Mouse (Mus musculus): ENCODE measurements around the gene Myg1. TPM values are rescaled to one million over a fixed set of nuclear protein-coding genes. Genes with fewer than 3 reads are reported as not detected.

Gene Myg1
- total RNA-seq, 2 experiments from 2014 or later = 29.7 to 39.0 TPM

DNA sequence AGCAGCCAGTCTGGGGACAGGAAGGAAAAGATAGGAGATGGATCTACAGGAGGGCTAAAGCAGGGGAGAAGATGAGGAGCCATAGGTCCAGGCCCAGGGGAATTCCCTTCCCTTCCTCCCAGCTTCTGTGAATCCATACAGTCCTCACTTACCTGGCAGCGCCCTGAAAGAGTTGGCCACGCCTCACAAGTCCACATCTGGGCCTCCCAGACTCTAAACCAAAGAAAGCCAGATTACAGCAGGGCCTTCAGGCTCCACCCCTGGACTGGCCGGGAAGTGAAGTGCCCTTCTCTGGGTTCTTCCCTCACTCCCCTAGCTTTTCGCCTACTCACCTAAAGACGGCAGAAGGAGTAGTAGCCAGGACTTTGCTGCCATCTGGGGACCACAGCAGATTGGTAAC, 8.1 kb downstream of the Myg1 start:
- no peak for ATAC-seq (replicated peaks; ENCODE audit: low FRiP score, poor library complexity, severe bottlenecking)

DNA sequence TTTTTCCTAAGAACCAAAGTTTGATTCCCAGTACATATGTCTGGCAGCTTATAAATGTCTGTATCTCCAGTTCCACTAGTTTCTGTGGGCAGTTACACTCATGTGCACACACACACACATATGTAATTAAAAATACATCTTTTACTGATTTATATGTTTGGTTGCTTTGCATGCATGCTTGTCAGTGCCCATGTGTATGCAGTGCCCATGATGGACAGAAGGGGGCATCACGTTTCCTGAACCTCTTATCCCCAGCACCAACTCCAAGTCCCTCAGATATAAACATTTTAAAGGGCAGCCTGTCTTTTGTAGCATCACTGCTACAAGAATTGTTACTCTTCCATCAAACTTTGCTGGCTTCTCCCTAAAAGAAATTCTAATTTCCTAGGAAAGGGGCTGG, 10.1 kb downstream of the Myg1 start:
- ATAC-seq (replicated peaks; ENCODE audit: low FRiP score, poor library complexity, severe bottlenecking) = 0 out of 2 replicates have a peak, but pooled peaks have one; percentile 50

DNA sequence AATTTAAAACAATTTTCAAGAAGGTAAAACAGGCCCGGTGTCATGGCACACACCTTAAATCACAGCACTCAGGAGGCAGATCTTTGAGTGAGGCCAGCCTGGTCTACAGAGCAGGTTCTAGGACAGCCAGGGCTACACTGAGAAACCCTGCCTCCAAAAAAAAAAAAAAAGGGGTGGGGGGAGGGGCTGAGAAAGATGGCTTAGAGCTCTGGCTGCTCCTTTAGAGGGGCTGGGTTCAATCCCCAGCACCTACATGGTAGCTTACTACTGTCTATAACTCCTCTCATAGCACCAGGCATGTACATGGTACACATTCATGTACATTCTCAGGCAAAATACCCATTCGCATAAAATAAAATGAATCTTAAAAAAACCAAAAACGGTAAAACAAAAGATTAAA, 13.0 kb downstream of the Myg1 start:
- no peak for ATAC-seq (replicated peaks; ENCODE audit: low FRiP score, poor library complexity, severe bottlenecking)

DNA sequence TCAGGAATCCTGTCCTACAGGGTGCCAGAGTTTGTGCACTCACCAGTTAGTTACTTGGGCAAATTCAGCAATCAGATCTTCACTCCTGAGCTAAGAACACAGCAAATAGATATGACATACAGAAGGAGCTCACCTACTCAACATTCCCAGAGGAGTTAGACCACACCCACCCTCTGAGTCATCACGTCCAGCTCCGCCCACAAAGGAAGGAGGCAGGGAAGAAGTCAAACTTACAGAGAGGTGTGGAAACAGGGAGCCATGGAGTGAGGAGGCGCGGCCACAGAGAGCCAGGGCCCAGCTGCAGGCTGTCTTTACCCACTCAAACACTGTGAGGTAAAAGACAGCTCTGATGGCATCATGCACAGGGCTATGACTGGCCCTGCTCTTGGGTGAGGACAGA, 14.9 kb downstream of the Myg1 start:
- ATAC-seq (replicated peaks; ENCODE audit: low FRiP score, poor library complexity, severe bottlenecking) = no peak

DNA sequence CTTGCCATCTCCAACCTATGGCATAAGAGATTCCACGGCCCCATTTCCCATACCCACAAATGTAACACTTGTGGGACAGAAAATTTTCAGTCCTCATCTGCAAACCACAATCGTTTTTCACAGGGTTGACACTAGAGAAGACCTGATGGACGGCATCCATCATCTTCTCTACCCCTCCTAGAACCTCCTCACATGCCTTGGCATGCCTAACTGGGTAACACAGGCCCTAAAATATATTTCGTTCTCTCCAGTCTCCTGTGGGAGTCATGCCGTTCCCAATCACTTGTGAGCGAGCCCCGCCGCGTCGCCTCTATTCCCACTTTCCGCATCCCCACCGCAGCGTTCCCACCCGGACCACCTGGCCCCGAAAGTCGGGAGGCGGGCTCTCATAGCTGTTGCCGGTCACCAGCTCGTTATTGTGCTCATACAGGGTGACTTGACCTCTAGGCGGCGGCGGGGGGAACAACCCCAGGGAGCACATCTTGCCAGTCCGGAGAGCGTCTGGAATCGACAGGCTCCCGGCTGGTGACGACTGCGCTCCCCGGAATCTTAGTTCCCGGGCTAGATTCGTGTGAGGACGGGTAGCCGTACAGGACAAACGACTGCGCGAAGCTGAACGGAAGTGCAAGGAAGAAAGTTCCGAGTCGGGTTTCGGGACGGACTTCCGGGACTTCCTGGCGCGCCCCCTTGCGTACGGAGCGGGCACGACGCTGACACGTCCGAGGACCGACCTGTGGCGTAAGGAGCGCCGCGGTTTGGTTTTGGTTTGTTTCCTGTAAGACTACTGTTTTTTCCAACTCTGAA, 18.8 kb downstream of the Myg1 start, which contains the start of gene Aaas:
Gene Aaas (minus strand): TSS at position 634 of the 804 bp plus-strand sequence.
- ATAC-seq (replicated peaks; ENCODE audit: low FRiP score, poor library complexity, severe bottlenecking) = peak; percentile 92

DNA sequence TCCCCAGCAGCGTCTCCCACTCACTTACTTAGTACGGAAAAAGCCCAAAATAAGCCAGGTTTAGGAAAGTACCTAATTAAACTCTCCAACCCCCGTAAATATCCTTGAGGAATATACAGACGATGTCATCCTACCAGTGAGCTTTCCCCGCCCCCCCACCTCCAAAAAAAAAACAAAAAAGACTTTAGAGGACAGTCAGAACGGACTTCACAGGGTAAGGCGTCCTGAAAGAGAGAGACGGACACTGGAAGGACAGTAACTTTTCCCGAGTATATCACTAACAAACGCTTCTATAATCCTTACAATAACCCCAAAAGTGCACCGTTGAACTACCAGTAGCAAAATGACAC, 19.4 kb downstream of the Myg1 start:
- peak; percentile 40 for ATAC-seq (replicated peaks; ENCODE audit: low FRiP score, poor library complexity, severe bottlenecking)

DNA sequence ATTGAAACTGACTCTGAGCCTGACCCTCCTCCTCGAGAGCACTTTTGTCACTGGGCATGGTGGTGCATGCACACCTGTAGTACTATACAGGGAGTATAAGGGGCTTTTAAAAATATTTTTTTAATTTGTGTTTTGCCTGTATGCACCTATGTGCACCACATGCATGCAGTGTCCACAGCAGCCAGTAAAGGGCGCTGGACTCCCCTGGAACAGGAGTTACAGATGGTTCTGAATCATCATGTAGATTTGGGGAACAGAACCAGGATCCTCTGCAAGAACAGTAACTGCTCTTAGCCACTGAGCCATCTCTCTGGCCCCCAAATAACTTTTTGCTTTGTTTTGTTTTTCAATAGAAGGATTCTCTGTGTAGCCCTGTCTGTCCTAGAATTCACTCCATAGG, 20.7 kb downstream of the Myg1 start:
- no peak for ATAC-seq (replicated peaks; ENCODE audit: low FRiP score, poor library complexity, severe bottlenecking)

DNA sequence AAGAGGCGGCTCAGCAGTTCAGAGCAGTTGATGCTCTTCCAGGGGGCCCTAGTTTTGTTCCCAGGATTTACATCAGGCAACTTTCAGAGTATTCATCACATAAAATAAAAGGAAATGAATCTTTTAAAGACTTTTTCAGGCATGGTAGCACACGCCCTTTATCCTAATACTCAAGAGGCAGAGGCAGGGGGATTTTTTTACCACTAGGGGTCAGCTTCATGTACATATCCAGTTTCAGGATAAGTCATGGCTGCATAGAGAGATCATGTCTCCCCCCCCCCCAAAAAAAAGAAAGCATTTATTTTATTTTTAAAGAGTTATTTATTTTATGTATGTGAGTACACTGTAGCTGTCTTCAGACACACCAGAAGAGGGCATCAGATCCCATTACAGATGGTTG, 22.5 kb downstream of the Myg1 start:
- no peak for ATAC-seq (replicated peaks; ENCODE audit: low FRiP score, poor library complexity, severe bottlenecking)

DNA sequence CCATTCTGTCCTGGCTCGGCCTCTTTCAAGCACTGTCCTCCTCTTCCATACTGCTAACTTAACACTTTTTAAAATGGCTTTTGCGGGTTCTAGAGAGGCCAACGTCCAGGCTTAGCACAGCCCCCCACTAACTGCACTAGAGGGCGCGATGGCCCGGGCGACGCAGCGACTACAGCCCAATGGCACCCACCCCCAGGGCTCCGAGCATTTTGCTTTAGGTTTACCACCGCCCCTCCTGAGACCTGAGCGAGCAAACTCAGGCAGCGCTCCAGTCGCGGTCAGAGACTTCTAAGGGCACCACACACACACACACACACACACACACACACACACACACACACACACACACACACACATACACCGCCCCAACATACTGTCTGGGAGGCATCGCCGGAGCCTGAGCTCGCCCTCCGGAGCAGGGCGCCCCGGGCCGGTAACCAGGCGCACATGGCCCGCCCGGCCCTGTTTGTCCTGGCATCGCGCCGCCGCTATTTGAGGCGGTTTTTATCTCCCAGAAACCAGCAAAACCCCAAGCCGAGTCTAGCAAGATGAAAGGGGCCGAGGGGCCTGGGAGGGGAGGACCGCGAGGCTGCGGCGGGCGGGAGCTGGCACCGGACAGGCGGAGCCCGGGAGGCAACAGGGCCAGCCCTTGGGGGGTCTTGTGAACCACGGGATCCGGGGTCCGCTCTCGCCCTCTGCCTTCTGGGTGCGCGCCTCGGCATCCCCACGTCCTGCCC, 23.8 kb downstream of the Myg1 start:
- ATAC-seq (replicated peaks; ENCODE audit: low FRiP score, poor library complexity, severe bottlenecking) = no peak

DNA sequence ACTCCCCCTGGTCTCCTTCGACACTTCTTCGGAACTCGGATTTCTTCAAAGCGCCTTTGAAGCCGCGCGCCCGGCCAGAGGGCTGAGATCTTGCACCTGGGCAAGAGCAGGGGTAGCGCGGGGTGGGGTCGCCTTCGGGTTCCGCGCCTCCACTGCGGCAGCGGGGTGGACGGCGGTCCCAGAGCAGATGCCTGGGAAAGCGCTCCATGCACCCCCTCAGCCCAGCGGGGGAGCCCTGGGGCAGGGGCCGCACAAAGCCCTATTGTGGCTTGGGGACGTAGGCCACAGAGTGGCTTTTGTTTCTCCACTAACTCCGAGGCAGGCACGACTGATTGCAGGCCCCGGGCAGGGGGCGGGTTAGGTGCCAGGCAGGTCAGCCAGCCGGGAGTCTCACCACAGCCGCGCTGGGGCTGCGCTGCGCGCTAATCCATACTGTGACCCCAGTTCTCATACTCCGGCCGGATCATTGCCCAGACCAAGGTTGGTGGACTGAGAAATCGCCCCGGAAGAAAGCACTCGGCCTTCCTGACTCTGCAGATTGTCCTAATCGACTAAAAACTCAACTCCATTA, 24.4 kb downstream of the Myg1 start:
- no peak for ATAC-seq (replicated peaks; ENCODE audit: low FRiP score, poor library complexity, severe bottlenecking)

DNA sequence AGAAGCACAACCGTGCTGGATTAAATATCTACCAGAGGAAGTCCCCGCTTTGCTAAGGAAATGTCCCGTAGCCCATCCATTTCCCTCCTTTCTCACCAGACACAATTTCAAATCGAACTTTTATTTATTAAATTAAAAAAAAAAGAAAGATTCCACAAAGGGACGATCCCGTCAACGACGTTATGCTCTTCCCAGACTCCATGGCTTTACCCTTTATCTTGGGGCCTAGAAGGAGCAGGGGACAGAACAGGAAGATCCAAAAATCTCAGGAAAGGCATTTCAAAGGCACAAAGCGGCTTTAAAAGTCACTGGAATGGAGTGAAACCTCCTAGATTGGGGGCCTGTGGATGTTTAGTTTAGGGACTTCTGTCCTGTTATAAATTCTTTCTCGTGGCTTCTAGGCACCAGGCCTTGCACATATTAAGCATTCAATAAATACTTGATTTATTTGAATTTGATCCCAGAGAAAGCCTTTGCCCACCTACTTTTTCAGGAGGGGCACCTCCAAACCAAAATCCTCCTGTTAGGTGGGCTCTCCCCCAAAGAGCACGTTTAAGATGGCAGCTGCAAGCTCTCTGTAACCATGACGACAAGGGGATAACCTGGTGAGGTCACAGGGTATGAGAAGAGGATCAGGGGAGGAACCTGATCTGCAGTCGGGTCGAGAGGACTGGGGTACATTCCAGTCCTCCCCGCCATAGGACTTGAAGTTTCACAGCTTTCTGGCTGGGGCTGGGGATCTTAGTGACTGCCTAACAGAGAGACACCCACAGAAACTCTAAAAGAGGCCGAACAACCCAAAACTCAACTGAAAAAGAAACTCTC, 25.2 kb downstream of the Myg1 start:
- no peak for ATAC-seq (replicated peaks; ENCODE audit: low FRiP score, poor library complexity, severe bottlenecking)

DNA sequence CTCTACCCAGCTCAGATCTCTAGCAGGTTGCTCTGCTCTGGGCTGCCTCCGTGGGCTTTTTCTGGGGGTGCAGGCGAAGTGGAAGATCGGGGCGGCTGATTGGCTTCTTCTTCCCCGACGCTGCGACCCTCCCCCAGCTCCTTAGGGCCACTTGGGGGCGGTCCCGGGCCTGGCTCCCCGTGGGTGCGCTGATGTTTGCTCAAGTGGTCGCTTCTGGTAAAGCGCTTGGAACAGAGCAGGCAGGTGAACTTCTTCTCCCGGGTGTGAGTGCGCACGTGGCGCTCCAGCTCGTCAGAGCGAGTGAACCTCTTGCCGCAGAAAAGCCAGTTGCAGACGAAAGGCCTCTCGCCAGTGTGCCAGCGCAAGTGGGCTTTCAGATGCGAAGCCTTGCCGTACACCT, 26.6 kb downstream of the Myg1 start:
- no peak for ATAC-seq (replicated peaks; ENCODE audit: low FRiP score, poor library complexity, severe bottlenecking)

DNA sequence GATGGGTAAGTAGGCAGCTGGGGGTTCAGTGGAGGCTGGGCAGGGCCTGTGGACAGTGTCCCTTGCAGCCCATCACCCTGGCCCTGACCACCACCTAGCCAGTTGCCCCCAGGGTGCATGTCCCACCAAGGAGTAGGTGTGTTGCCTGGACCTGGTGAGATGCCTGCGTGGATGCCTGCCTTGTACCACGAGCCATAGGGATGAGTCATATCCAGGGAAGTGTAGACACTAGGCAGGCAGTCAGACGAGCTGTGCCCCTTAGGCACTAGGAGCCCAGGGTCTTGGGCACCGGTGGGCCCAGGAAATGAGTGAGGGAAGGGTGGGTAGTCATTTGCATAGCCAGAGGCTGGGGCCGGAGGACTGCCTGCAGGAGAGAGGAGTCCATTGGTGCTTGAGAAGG, 27.3 kb downstream of the Myg1 start:
- 0 out of 2 replicates have a peak, but pooled peaks have one; percentile 20 for ATAC-seq (replicated peaks; ENCODE audit: low FRiP score, poor library complexity, severe bottlenecking)

DNA sequence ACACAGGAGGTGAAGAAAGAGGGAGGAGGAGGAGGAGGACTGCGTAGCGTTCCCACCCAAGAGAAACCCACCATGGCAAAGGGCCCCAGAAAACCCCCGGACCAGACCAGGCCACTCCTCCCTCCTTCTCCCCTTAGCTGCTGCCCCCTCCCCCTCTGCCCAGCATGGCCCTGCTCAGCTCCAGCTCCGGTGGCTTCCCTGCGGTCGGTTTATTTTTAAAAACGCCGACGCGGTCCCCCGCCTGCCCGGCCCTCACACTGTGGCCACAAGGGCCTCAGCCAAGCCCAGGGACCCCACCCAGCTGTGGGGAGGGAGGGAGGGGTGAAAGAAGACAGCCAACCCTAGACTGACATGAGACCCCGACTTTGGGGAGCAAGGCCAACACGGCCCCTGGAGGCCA, 31.1 kb downstream of the Myg1 start:
- ATAC-seq (replicated peaks; ENCODE audit: low FRiP score, poor library complexity, severe bottlenecking) = no peak

DNA sequence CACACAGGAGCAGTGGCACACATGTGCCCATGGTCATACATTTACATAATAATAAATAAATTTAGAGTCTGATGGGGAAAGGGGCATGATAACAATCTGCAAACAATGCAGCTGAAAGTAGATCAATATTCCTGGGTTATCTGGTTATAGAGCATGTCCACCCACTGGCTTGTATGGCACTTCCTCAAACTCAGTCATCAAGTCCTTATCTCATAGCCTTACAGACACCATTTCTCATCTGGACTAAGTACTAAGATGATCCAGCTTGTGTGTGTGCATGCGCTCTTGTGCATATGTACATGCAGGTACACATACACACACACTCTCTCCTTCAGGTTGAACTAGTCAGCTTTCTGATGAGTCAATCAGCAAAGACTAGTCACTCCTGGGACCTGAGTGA, 33.2 kb downstream of the Myg1 start:
- ATAC-seq (replicated peaks; ENCODE audit: low FRiP score, poor library complexity, severe bottlenecking) = no peak

DNA sequence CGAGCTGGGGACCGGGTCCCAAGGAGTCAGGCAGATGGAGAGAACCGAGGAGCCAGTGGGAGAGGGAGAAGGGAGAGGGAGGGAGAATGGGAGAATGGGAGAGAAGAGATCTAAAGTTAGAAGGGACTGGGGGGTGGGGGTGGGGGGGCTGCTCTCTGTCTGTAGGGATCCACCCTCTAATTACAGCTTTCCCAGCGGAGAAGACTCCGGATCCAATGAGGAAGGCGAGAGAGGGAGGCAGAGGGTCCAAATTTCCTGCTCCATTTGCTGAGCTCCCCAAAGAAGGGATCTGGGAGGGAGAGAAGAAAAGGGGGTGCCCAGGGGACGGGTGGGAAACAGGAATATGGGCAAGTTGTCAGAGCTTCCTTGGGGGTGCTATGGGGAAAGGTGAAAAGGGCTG, 34.7 kb downstream of the Myg1 start:
- no peak for ATAC-seq (replicated peaks; ENCODE audit: low FRiP score, poor library complexity, severe bottlenecking)

DNA sequence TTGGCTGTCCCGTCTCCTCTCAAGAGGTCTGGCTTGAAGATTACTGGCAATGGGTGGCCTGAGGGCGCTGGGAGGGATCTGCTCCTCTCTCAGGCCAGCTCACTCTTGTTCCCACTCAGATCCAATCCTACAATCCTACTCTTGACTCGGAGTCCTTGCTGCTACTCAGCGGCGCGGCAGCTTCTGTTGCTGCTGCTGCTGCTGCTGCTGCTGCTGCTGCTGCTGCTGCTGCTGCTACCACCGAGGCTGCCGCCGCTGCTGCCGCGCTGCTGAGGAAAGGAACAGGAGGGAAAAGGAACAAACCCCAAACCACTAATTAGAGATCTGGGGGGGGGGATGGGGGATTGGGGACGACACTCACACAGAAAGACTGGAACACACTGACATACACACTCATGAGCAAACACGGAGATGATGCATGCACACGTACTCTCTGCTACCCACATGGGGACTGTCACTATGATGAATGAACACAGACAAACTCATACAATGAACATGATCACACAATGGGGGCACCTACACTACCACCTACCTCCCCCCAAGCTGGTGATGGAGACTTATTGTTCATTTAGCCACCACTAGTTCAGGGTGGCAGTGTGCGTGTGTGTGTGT, 35.3 kb downstream of the Myg1 start, which contains the start of gene Sp7:
Gene Sp7 (minus strand): TSS at position 450 of the 612 bp plus-strand sequence.
- no peak for ATAC-seq (replicated peaks; ENCODE audit: low FRiP score, poor library complexity, severe bottlenecking)

DNA sequence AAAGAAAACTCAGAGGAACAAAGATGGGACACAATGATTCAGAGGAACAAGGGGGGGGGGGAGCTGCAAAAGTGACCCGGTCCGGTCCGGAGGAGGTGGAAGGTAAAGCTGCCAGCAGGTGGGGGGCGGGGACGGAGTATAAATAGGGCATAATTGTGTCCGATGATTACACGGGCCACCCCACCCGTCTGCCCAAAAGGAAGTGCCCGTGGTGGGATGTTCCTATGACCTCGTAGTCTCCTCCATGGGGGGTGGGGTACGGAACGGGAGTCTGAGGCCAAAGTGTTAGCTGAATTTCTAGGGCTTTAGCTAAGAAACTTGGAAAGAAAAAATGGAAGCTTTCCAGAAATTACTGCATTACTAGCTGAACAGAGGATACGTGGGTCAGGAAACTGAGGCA, 38.5 kb downstream of the Myg1 start:
- ATAC-seq (replicated peaks; ENCODE audit: low FRiP score, poor library complexity, severe bottlenecking) = no peak

DNA sequence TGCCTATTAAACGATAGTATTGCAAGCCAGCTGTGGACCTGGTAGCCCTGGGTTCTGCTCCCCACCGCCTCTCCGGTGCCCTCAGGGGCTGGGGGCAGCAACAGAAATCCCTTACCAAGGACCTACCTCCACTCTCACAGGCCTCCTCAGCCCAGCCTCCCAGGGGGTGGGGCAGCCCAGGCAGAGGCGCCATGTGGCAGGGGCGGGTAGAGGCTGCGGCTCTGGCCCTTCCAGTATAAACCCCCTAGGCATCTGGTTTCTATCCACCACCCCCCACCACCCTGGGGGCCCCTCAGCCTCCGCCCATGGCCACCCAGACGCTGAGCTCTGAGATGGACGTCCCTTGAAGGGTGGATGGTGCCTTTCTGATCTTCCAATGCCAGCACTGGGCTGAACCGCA, 39.2 kb downstream of the Myg1 start:
- 0 out of 2 replicates have a peak, but pooled peaks have one; percentile 31 for ATAC-seq (replicated peaks; ENCODE audit: low FRiP score, poor library complexity, severe bottlenecking)

Data from erythroid progenitor cell, adult 5-6 weeks (primary cell).